ENCODE assay signal across 15 mouse cellular contexts in the genomic region with DNA sequence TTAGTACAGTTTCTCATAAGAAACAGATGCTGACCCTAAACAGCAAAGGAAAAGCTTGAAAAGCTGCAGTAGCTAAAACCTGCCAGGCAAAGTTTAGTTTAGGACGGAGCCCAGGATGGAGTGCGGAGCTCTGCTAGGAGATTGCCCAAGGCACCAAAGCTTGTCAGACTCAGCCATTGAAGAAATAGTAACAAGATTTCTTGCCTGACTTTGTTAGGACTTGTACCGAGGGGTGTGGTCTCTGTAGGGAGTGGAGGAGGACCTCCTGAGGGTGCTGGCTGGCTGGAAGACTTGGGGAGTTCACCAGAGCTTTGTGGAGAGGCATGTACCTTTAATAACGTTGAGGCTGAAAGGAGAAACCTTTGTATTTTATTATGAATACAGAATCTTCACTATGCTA. TPM values are rescaled to one million over a fixed set of nuclear protein-coding genes. Genes with fewer than 3 reads are reported as not detected.
DNase-seq lines count a peak whose midpoint lies in the region; ATAC-seq and TF ChIP-seq lines count a peak whose summit lies in the region.
"Had no signal": no experiment of that assay in that cellular context is flagged by ENCODE, and none has a peak within 500 bp of the region (broad histone marks: within the 10 kb centered on the region; RNA-seq: fewer than 3 reads in every experiment).

No protein-coding gene starts in this region.

- H3K9me3 ChIP-seq in hindbrain, embryonic 13.5 days: no peaks in the 10 kb centered on the region
- no peaks in the 10 kb centered on the region for H3K9me3 ChIP-seq in hindbrain, embryonic 11.5 days (ENCODE audit: control insufficient read depth, low read length)
- H3K9me3 ChIP-seq in embryonic facial prominence, embryonic 15.5 days (replicated peaks): no peaks in the 10 kb centered on the region
- H3K9me3 ChIP-seq in midbrain, postnatal 0 days (ENCODE audit: low read length): no peaks in the 10 kb centered on the region
- H3K9me3 ChIP-seq: heart, embryonic 10.5 days; megakaryocyte, embryonic 14.5 days had no signal

- H3K27me3 ChIP-seq in hindbrain, embryonic 13.5 days: no peaks in the 10 kb centered on the region
- H3K27me3 ChIP-seq in hindbrain, embryonic 11.5 days (ENCODE audit: control insufficient read depth, insufficient read depth, low read length): no peaks in the 10 kb centered on the region
- H3K27me3 ChIP-seq in embryonic facial prominence, embryonic 15.5 days: no peaks in the 10 kb centered on the region
- no peaks in the 10 kb centered on the region for H3K27me3 ChIP-seq in midbrain, postnatal 0 days (ENCODE audit: insufficient read depth, low read length)
- H3K27me3 ChIP-seq: megakaryocyte, embryonic 14.5 days had no signal

- DNase-seq in hindbrain, embryonic 11.5 days (ENCODE audit: low spot score): no peak
- DNase-seq in ES-CJ7 (ENCODE audit: low read depth, low spot score) (peak; percentile 28), adipocyte (ENCODE audit: low spot score) (no peak)
- DNase-seq in midbrain, postnatal 0 days (ENCODE audit: low spot score): no peak
- DNase-seq in lung, postnatal 25 days (ENCODE audit: low spot score): no peak
- no peak for DNase-seq in right cerebral cortex, adult 2 months (ENCODE audit: low spot score in 2 of 2)
- DNase-seq: cerebellum, adult 18-20 months; heart, postnatal 4 days; lung, adult 18-20 months; right cerebral cortex, postnatal 14 days; thymus, postnatal 25 days had no signal

- WGBS in hindbrain, embryonic 13.5 days: 64% methylated on average over 4 of the region's 4 CpGs
- 79% methylated on average over 4 of the region's 4 CpGs for WGBS in hindbrain, embryonic 11.5 days
- WGBS in embryonic facial prominence, embryonic 15.5 days: 40% methylated on average over 4 of the region's 4 CpGs
- WGBS in midbrain, postnatal 0 days: 46% methylated on average over 4 of the region's 4 CpGs

- 0 out of 2 replicates have a peak overlapping the region, but pooled peaks have one; percentile 1 for H3K4me2 ChIP-seq in hindbrain, embryonic 13.5 days
- no peak overlapping the region for H3K4me2 ChIP-seq in hindbrain, embryonic 11.5 days (replicated peaks; ENCODE audit: low read depth, low read length)
- no peak overlapping the region for H3K4me2 ChIP-seq in embryonic facial prominence, embryonic 15.5 days (replicated peaks)
- peak overlapping the region; percentile 36 for H3K4me2 ChIP-seq in midbrain, postnatal 0 days (ENCODE audit: low read depth, low read length, poor library complexity, severe bottlenecking)

- TF ChIP-seq CTCF in midbrain, postnatal 0 days (IDR thresholded peaks at IDR 0.05): no peak

- H3K9ac ChIP-seq in hindbrain, embryonic 13.5 days: peak overlapping the region; percentile 49; the same call in 1 of the 2 replicates
- H3K9ac ChIP-seq in hindbrain, embryonic 11.5 days (ENCODE audit: low read depth, low read length): no peak overlapping the region
- H3K9ac ChIP-seq in embryonic facial prominence, embryonic 15.5 days: no peak overlapping the region
- H3K9ac ChIP-seq in midbrain, postnatal 0 days (replicated peaks; ENCODE audit: low read length, poor library complexity, severe bottlenecking): no peak overlapping the region

- no peak overlapping the region for H3K4me3 ChIP-seq in hindbrain, embryonic 13.5 days
- H3K4me3 ChIP-seq in hindbrain, embryonic 11.5 days (ENCODE audit: low read depth, low read length): no peak overlapping the region
- H3K4me3 ChIP-seq in embryonic facial prominence, embryonic 15.5 days (replicated peaks): no peak overlapping the region
- no peak overlapping the region for H3K4me3 ChIP-seq in midbrain, postnatal 0 days (ENCODE audit: low read depth, low read length)
- H3K4me3 ChIP-seq: heart, embryonic 10.5 days; megakaryocyte, embryonic 14.5 days had no signal

- no peak overlapping the region for H3K27ac ChIP-seq in hindbrain, embryonic 13.5 days
- H3K27ac ChIP-seq in hindbrain, embryonic 11.5 days (ENCODE audit: low read depth, low read length): no peak overlapping the region
- H3K27ac ChIP-seq in embryonic facial prominence, embryonic 15.5 days (replicated peaks): peak overlapping the region; percentile 2; the same call in 1 of the 2 replicates
- no peak overlapping the region for H3K27ac ChIP-seq in midbrain, postnatal 0 days (ENCODE audit: low read depth, low read length)
- H3K27ac ChIP-seq: heart, embryonic 10.5 days had no signal

- H3K36me3 ChIP-seq in hindbrain, embryonic 13.5 days: peaks cover 15% of the 10 kb centered on the region
- H3K36me3 ChIP-seq in hindbrain, embryonic 11.5 days (ENCODE audit: control insufficient read depth, insufficient read depth, low read length): peaks cover 2% of the 10 kb centered on the region; the same call in 1 of the 2 replicates
- peaks cover 15% of the 10 kb centered on the region for H3K36me3 ChIP-seq in embryonic facial prominence, embryonic 15.5 days
- H3K36me3 ChIP-seq in midbrain, postnatal 0 days (ENCODE audit: insufficient read depth, low read length): peaks cover 10% of the 10 kb centered on the region

- no peak for ATAC-seq in hindbrain, embryonic 13.5 days (ENCODE audit: low FRiP score)
- no peak for ATAC-seq in hindbrain, embryonic 11.5 days (ENCODE audit: low FRiP score)
- ATAC-seq in embryonic facial prominence, embryonic 15.5 days (ENCODE audit: insufficient number of reproducible peaks, low FRiP score, low TSS enrichment, low read depth): peak; percentile 63
- ATAC-seq in midbrain, postnatal 0 days (ENCODE audit: low FRiP score): no peak

- peaks cover 51% of the 10 kb centered on the region for H3K4me1 ChIP-seq in hindbrain, embryonic 13.5 days (replicated peaks)
- no peaks in the 10 kb centered on the region; the same call in 1 of the 2 replicates for H3K4me1 ChIP-seq in hindbrain, embryonic 11.5 days (replicated peaks; ENCODE audit: control insufficient read depth, insufficient read depth, low read length)
- H3K4me1 ChIP-seq in embryonic facial prominence, embryonic 15.5 days: peaks cover 32% of the 10 kb centered on the region
- peaks cover 12% of the 10 kb centered on the region for H3K4me1 ChIP-seq in midbrain, postnatal 0 days (ENCODE audit: insufficient read depth, low read length)

RNA-seq across cellular contexts. Expression of a gene that starts 5.5 kb away (rescaled TPM):
- 423 and 434 TPM in 2 replicates for polyA plus RNA-seq in hindbrain, embryonic 13.5 days (2015; fragmentation: Nextera tagmentation; extraction: Ambion mirVana)
- polyA plus RNA-seq in hindbrain, embryonic 11.5 days (2014; fragmentation: Nextera tagmentation; extraction: Ambion mirVana): 493 and 527 TPM in 2 replicates
- polyA plus RNA-seq in embryonic facial prominence, embryonic 15.5 days (2015; fragmentation: Nextera tagmentation; extraction: Ambion mirVana): 119 and 128 TPM in 2 replicates
- total RNA-seq in midbrain, postnatal 0 days (2014; rRNA removed): 291 and 374 TPM in 2 replicates
- polyA plus RNA-seq in midbrain, postnatal 0 days (2015; fragmentation: Nextera tagmentation; extraction: Ambion mirVana): 416 and 428 TPM in 2 replicates

Comparison
In these comparisons a context has a peak if more than half of its experiments do, and no peak if none do; other contexts are left out.
1. H3K4me2 ChIP-seq: peak in hindbrain, embryonic 13.5 days (single experiment) and midbrain, postnatal 0 days (single experiment); none in hindbrain, embryonic 11.5 days (single experiment) and embryonic facial prominence, embryonic 15.5 days (single experiment).